Mouse (Mus musculus) large intestine, adult 2 months (tissue): ENCODE results near the gene Hdac4. TPM values are rescaled to one million over a fixed set of nuclear protein-coding genes. Genes with fewer than 3 reads are reported as not detected.

Source experiments
- DNase-seq: peaks from one replicate; pipeline ENCODE4 v3.0.0-alpha.2; 2012; ENCODE audit warnings: low read depth, low spot score
- WGBS: fragments of 180-500 bp; shearing (Covaris S2); methylation state at CpG from one replicate; pipeline ENCODE4 v1.1.7; 2018; 5-methylcytosine and 5-hydroxymethylcytosine counted together
- polyA plus RNA-seq: library from polyadenylated mRNA; depleted of rRNA; stranded (reverse); fragments of >200 nt; gene quantifications from 2 replicates; pipeline ENCODE4 v1.2.3, GENCODE M21; 2012

Hdac4 gene
- polyA plus RNA-seq, 1 experiment: 9.3 TPM

GRCm38 (mm10) chr1:91993658-91994165 is 201.8 kb downstream of the Hdac4 start:
- DNase-seq: no peak
- WGBS: 89% methylated on average over 9 of the region's 9 CpGs

- no peak for DNase-seq
- WGBS: 80% methylated on average over 3 of the region's 3 CpGs
These were observed 202.8 kb downstream of the Hdac4 start for GRCm38 (mm10) chr1:91992652-91993051.

- DNase-seq: no peak
These were observed 203.9 kb downstream of the Hdac4 start for GRCm38 (mm10) chr1:91991597-91991996.

GRCm38 (mm10) chr1:91990852-91991251 is 204.6 kb downstream of the Hdac4 start:
- 94% methylated on average over 5 of the region's 5 CpGs for WGBS
- no peak for DNase-seq

- 69% methylated on average over 1 of the region's 1 CpGs for WGBS
- no peak for DNase-seq
These were observed 206.6 kb downstream of the Hdac4 start for GRCm38 (mm10) chr1:91988866-91989265.

GRCm38 (mm10) chr1:91987431-91987830 is 208.1 kb downstream of the Hdac4 start:
- 92% methylated on average over 8 of the region's 8 CpGs for WGBS
- DNase-seq: no peak

GRCm38 (mm10) chr1:91985783-91986182 is 209.7 kb downstream of the Hdac4 start:
- DNase-seq: no peak

GRCm38 (mm10) chr1:91984507-91984906 is 211.0 kb downstream of the Hdac4 start:
- WGBS: 88% methylated on average over 8 of the region's 8 CpGs
- no peak for DNase-seq

- 67% methylated on average over 1 of the region's 1 CpGs for WGBS
- DNase-seq: no peak
These were observed 214.1 kb downstream of the Hdac4 start for GRCm38 (mm10) chr1:91981381-91981780.

- WGBS: 82% methylated on average over 3 of the region's 3 CpGs
- no peak for DNase-seq
These were observed 217.1 kb downstream of the Hdac4 start for GRCm38 (mm10) chr1:91978443-91978842.

- 67% methylated on average over 5 of the region's 5 CpGs for WGBS
- DNase-seq: no peak
These were observed 226.7 kb downstream of the Hdac4 start for GRCm38 (mm10) chr1:91968710-91969379.

GRCm38 (mm10) chr1:91967041-91967440 is 228.5 kb downstream of the Hdac4 start:
- no peak for DNase-seq
- 32% methylated on average over 1 of the region's 1 CpGs for WGBS

- 75% methylated on average over 9 of the region's 9 CpGs for WGBS
- no peak for DNase-seq
These were observed 230.8 kb downstream of the Hdac4 start for GRCm38 (mm10) chr1:91964486-91965335.

- DNase-seq: no peak
- WGBS: 80% methylated on average over 1 of the region's 1 CpGs
These were observed 233.2 kb downstream of the Hdac4 start for GRCm38 (mm10) chr1:91962256-91962655.

- no peak for DNase-seq
- 70% methylated on average over 8 of the region's 8 CpGs for WGBS
These were observed 234.3 kb downstream of the Hdac4 start for GRCm38 (mm10) chr1:91961231-91961630.

GRCm38 (mm10) chr1:91959891-91960290 is 235.6 kb downstream of the Hdac4 start:
- WGBS: 90% methylated on average over 3 of the region's 3 CpGs
- DNase-seq: no peak

GRCm38 (mm10) chr1:91959044-91959443 is 236.5 kb downstream of the Hdac4 start:
- no peak for DNase-seq
- 81% methylated on average over 5 of the region's 5 CpGs for WGBS

- WGBS: 72% methylated on average over 4 of the region's 4 CpGs
- no peak for DNase-seq
These were observed 239.3 kb downstream of the Hdac4 start for GRCm38 (mm10) chr1:91956229-91956628.

- DNase-seq: no peak
- 78% methylated on average over 5 of the region's 5 CpGs for WGBS
These were observed 240.5 kb downstream of the Hdac4 start for GRCm38 (mm10) chr1:91954954-91955353.

- WGBS: 85% methylated on average over 6 of the region's 6 CpGs
- DNase-seq: no peak
These were observed 242.6 kb downstream of the Hdac4 start for GRCm38 (mm10) chr1:91952912-91953311.

- no peak for DNase-seq
- WGBS: 94% methylated on average over 7 of the region's 7 CpGs
These were observed 248.1 kb downstream of the Hdac4 start for GRCm38 (mm10) chr1:91947441-91947840.
